Mouse (Mus musculus) heart, adult 11 months (tissue): ENCODE measurements at regions not wholly inside any gene's neighbourhood (a gene's known extent, or its start where the extent isn't known, plus 50 kb on each side); places are given as distances from the start of the nearest gene placed in this dataset.

ENCODE experiments used
- DNase-seq: peaks from one replicate; pipeline ENCODE4 v3.0.0; 2022

GRCm38 (mm10) chr13:78577497-78577896, 377.9 kb upstream of the Nr2f1 start:
- no peak for DNase-seq

GRCm38 (mm10) chr13:78576300-78577296, 377.0 kb upstream of the Nr2f1 start:
- no peak for DNase-seq

DNA sequence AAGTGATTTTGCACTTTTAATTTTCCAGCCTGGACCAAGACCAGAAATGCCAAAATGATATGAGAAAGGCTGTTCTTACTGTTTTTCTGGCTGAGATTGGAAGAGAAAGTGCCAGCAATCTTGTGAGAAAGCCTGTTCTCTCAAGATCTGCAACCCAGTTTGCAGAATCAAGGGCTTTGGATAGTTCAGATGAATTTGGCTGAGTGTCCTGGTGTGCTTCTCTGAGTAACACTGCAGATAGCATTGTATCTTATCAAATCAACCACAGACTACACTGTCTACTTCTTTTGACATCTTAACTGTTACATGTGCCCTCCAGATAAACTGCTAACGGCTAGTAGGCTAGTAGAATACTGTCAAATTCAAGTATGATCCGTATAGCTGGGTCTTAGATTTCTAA, 371.5 kb upstream of the Nr2f1 start:
- no peak for DNase-seq

DNA sequence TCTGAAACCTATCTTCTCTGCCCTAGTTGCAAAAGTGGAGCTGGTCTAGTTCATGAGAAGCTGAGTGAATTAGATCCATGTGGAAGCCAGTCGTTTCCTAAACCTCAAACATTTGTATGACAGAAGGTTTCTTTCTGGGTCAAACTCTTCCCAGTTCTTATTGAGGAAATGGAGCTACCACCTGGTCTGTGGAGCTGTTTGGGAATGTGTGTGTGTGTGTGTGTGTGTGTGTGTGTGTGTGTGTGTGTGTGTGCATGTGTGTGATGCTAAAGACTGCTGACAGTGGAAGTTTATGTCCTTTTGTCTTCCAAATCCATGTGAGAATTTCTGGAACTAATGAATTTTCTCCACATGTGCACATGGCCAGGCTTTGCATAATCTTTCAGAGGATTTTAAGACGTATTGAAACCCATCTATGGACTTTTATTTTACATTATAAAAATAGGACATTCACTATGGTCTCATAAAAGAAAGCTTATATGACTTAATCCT, 324.9 kb upstream of the Nr2f1 start:
- DNase-seq = no peak

DNA sequence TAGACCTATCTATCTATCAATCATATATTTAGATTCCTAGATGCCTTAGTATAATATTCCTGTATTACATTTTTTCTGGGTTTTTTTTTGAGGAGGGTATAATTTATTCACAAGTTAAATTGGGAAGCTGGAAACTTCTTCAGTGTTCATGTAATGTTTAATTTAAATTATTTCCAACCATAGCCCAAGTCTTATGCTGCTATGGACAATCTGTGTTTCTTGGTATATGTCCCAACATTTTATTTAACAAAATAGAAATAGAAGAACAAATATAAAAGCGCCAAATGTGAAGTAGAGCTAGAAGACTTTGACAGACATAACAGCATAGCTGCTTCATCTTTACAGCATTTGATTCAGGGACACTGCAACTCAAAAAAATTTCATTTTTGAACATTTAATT, 321.2 kb upstream of the Nr2f1 start:
- no peak for DNase-seq

DNA sequence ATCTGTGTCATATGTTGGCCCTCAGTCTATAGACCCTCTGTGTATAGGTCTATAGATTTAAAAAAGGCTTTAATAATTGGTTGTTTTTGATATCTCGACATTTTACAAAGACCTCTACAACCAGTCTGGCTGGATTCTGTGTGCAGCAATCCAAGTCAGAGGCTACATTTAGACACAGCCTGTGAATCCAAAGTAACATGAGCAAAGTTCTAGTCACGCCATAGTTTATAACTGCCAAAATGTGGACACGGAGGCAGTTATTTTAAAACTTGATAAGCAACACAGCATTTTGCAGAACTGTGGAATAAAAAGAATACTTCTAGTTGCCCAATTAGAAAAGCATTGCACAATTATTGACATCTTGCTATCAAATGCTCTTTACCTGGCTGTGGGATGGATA, 320.6 kb upstream of the Nr2f1 start:
- DNase-seq = no peak

GRCm38 (mm10) chr13:78500551-78500950, 301.0 kb upstream of the Nr2f1 start:
- DNase-seq = no peak

GRCm38 (mm10) chr13:78483760-78484357, 284.3 kb upstream of the Nr2f1 start:
- DNase-seq = no peak

GRCm38 (mm10) chr13:78482929-78483759, 283.6 kb upstream of the Nr2f1 start:
- DNase-seq = peak; percentile 97

DNA sequence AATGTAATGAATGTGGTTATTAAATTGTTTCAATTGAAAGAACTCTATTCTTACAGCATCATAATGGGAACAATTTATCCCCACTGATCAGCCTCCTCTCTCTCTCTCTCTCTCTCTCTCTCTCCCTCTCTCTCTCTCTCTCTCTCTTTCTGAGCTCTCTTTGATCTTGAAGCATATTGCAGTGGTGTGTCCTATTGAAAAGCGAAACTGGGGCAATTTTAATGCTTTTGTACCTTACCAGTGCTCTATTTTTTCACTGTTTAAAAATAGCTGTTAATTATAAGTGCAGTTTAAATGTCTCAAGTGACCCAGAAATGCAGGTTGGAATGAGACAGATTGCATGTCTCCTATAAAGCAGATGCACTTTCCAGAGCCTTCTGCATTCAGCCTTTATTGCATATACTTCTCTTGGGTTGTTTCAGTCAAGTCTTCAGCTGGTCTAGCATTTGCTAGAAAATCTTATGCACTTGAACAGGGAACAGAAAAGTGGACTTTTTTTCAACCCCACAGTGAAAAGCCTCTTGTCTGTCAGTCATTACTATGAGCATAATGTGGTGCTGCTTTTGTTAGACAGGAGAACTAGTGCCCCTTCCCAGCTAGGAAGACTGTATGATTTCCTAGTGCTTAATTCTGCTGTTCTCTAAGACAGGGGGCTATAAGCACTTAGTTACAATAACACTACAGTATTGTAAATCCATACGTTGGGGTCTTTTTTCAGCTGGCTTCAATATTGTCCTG, 251.9 kb upstream of the Nr2f1 start:
- no peak for DNase-seq

GRCm38 (mm10) chr13:78446726-78447031, 247.1 kb upstream of the Nr2f1 start:
- no peak for DNase-seq

- DNase-seq = peak; percentile 87
Measured at GRCm38 (mm10) chr13:78445891-78446725, 246.6 kb upstream of the Nr2f1 start.

GRCm38 (mm10) chr13:78444691-78445349, 245.3 kb upstream of the Nr2f1 start:
- no peak for DNase-seq

GRCm38 (mm10) chr13:78428469-78428868, 228.9 kb upstream of the Nr2f1 start:
- no peak for DNase-seq

DNA sequence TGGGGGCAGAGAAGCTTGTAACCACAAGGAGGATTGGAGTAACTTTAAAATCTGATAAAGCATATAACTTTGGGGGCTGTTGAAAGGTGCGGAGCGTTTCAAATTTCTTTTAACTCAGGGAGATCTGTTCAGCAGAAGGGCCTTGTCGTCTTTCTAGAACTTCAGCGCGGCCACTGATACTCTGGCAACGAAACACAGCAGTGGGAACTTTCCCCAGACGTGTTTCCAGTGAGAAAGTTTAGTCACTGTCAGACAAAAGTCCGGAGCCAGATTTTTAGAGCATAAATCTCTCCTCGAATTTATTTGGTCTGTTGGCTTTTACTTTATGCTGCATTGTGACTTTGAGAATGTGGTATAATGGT, 228.5 kb upstream of the Nr2f1 start:
- DNase-seq = no peak

GRCm38 (mm10) chr13:78427141-78428083, 227.9 kb upstream of the Nr2f1 start:
- DNase-seq = no peak

DNA sequence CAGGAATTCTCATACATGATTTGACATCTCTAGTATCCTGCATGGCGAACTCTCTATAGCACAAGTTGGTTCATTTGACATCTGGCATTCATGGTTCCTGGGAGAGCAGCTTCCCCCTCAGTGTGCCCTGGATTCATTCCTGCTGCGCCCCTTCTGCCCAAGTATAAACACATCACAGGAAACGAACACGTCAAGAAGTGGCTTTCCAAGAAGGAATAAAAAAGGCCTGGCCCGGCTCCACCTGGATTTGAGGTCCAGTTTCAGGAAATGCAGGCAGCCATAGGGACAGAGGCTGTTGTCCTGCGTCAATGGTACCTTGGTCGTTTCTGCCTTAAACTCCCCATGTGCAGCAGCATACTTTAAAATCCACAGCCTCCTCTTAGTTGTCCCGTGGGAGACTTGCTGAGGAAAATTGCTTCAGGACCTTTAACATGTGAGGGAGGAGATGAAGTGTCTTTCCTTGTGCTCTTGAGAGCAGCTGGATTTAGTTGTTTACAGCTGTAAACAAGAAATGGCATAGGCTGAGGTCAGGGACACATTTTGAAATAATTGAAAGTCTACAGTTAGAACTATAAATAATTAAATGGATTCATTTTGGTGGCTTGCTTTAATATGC, 226.9 kb upstream of the Nr2f1 start:
- peak; percentile 89 for DNase-seq

GRCm38 (mm10) chr13:78405071-78405470, 205.5 kb upstream of the Nr2f1 start:
- no peak for DNase-seq

DNA sequence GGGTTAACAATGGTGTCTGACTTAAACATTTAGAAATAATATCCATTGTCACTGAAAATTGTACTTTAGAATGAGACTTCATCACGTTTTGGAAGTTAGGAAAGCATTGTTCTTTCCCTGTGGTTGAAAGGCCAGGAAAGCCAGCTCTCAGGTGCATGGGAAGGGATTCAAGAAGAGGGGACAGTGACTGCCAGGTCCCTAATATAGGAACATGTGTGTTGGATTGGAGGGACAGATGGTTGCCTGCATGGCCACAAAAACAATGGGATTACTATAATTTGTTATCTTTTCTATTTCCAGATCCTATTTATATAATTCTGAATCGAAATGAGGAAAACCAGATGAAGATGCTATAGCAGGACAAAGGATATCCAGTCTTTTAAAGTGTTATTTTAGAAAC, 184.2 kb upstream of the Nr2f1 start:
- no peak for DNase-seq

DNA sequence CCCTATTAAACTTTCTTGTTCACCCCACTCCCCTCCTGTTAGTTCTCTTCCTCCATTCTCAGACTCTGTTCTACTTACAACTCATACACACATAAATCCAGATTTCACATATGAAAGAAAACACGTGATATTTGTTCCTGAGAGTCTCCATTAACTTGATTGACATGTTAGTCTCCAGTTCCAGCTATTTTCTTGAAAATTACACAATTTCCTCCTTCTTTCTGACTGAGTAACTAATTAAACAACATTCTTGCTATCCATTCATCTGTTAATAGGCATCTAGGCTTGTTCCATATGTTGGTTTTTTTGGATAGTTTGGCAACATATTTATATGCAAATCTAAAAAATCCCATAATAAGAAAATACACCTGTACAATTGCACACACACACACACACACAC, 161.7 kb upstream of the Nr2f1 start:
- DNase-seq = no peak
